Mouse (Mus musculus) adrenal gland (tissue): Measurements from ENCODE around the gene Dcst2.

Experiments
- intact Hi-C: fragments of 180-260 bp; cut with DNase I; formaldehyde crosslinking; loops from one replicate; pipeline ENCODE4 v1.15.1; 2025
- long read RNA-seq, 2 experiments: library from polyadenylated mRNA; unstranded; transcript quantifications; one replicate each; pipeline ENCODE4 v2.0.0; 2020; ENCODE audit warnings: borderline replicate concordance in 1 of 2; ENCODE audit not compliant: insufficient replicate concordance in 1 of 2

Dcst2 gene
- long read RNA-seq, experiment 1: 0 reads
- long read RNA-seq, experiment 2: 0 reads

GRCm38 (mm10) chr3:89361675-89362074, at the start of gene Dcst2:
Gene Dcst2, plus strand, starts transcription at chr3:89361975.
- intact Hi-C loops: no loop called here

- intact Hi-C loops: loop anchor here (10.0 kb wide), 1 partner anchor 170 kb away; no protein-coding TSS in a partner anchor
Measured at GRCm38 (mm10) chr3:89314340-89314739, 47.4 kb upstream of the Dcst2 start.

GRCm38 (mm10) chr3:89314791-89315190, 47.0 kb upstream of the Dcst2 start:
- intact Hi-C loops: loop anchor here (5.0 to 10.0 kb wide), 2 partner anchors 38 to 170 kb away; no protein-coding TSS in a partner anchor

- intact Hi-C loops: loop anchor here (5.0 to 10.0 kb wide), 2 partner anchors 37 to 169 kb away; no protein-coding TSS in a partner anchor
Measured at GRCm38 (mm10) chr3:89315195-89315929, 46.4 kb upstream of the Dcst2 start.

- intact Hi-C loops: loop anchor here (5.0 to 10.0 kb wide), 2 partner anchors 36 to 169 kb away; no protein-coding TSS in a partner anchor
Measured at GRCm38 (mm10) chr3:89315930-89316831, 45.6 kb upstream of the Dcst2 start.

GRCm38 (mm10) chr3:89316833-89317232, 44.9 kb upstream of the Dcst2 start:
- intact Hi-C loops: loop anchor here (5.0 to 10.0 kb wide), 2 partner anchors 35 to 168 kb away; no protein-coding TSS in a partner anchor

- intact Hi-C loops: loop anchor here (5.0 to 10.0 kb wide), 2 partner anchors 35 to 168 kb away; no protein-coding TSS in a partner anchor
Measured at GRCm38 (mm10) chr3:89317246-89317645, 44.5 kb upstream of the Dcst2 start.

- intact Hi-C loops: loop anchor here (5.0 to 10.0 kb wide), 2 partner anchors 34 to 166 kb away; no protein-coding TSS in a partner anchor
Measured at GRCm38 (mm10) chr3:89318316-89318715, 43.5 kb upstream of the Dcst2 start.

- intact Hi-C loops: loop anchor here (5.0 to 10.0 kb wide), 2 partner anchors 33 to 166 kb away; no protein-coding TSS in a partner anchor
Measured at GRCm38 (mm10) chr3:89318971-89319590, 42.7 kb upstream of the Dcst2 start.

GRCm38 (mm10) chr3:89319591-89320350, 42.0 kb upstream of the Dcst2 start:
- intact Hi-C loops: loop anchor here (5.0 to 10.0 kb wide), 2 partner anchors 33 to 165 kb away; no protein-coding TSS in a partner anchor

GRCm38 (mm10) chr3:89320581-89321182, 41.1 kb upstream of the Dcst2 start:
- intact Hi-C loops: no loop called here

GRCm38 (mm10) chr3:89321183-89322130, 40.3 kb upstream of the Dcst2 start:
- intact Hi-C loops: no loop called here

- intact Hi-C loops: no loop called here
Measured at GRCm38 (mm10) chr3:89322131-89322500, 39.7 kb upstream of the Dcst2 start.

GRCm38 (mm10) chr3:89322514-89323165, 39.1 kb upstream of the Dcst2 start, which contains the start of gene Efna3:
Gene Efna3, minus strand, starts transcription at chr3:89322965.
- intact Hi-C loops: no loop called here

GRCm38 (mm10) chr3:89325882-89326281, 35.9 kb upstream of the Dcst2 start:
- intact Hi-C loops: no loop called here

GRCm38 (mm10) chr3:89327371-89327870, 34.4 kb upstream of the Dcst2 start:
- intact Hi-C loops: no loop called here

- intact Hi-C loops: no loop called here
Measured at GRCm38 (mm10) chr3:89328623-89329022, 33.2 kb upstream of the Dcst2 start.

- intact Hi-C loops: no loop called here
Measured at GRCm38 (mm10) chr3:89330346-89330745, 31.4 kb upstream of the Dcst2 start.
